Mouse (Mus musculus) C3H10T1/2 (cell line): ENCODE measurements around the gene H2al1k. TPM values are rescaled to one million over a fixed set of nuclear protein-coding genes. Genes with fewer than 3 reads are reported as not detected.

Experiments
- polyA plus RNA-seq, 2 experiments: library from polyadenylated mRNA; unstranded; fragments of >200 nt; fragmentation: generic; extraction: Trizol; gene quantifications; one replicate each; pipeline ENCODE4 v1.2.1; 2012; ENCODE audit warnings: missing spikeins in 2 of 2

The H2al1k gene
- not detected for polyA plus RNA-seq

DNA sequence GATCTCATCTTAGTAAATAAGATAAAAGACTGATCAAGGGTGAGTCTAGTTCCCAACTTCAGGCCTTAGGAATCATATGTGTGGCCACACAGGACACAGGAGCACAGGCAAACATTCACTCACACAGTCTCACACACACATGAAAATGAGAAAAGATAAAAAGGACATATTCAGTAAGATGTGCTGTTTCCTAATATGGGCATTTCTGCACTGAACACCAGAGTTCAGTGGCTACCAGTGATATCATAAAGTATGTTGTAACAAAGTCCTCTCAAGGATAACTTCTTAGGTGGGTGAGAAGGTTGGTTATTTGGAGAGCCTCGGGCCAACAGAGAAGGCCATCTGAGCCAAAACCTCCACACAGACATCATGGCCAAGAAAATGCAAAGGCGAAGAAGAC, at the start of gene H2al1k:
H2al1k (plus strand) TSS at position 301 of the 400 bp plus-strand sequence.

Other genes with a start within 250 kb of the H2al1k start
- gene 4930402K13Rik, start 246.1 kb upstream of the H2al1k start, polyA plus RNA-seq: not detected
- gene Lancl3, start 150.7 kb upstream of the H2al1k start, polyA plus RNA-seq: under 1 TPM; 0.02 to 0.15 TPM
- gene Gm14862, start 93.7 kb upstream of the H2al1k start, polyA plus RNA-seq: not detected
- under 1 TPM in 1 of 2 experiments, not detected in 1; 0.01 TPM for gene Xk, start 77.9 kb upstream of the H2al1k start, polyA plus RNA-seq
- not detected for gene H2al1m, start 66.9 kb upstream of the H2al1k start, polyA plus RNA-seq
- gene Cybb, start 137.1 kb downstream of the H2al1k start, polyA plus RNA-seq: not detected
- gene H2al1o, start 221.8 kb downstream of the H2al1k start, polyA plus RNA-seq: not detected